Mouse (Mus musculus): ENCODE measurements around the gene Lap3.
A peak's percentile ranks its signal among the peaks of the same experiment; 100 is the strongest.

Lap3 gene

DNA sequence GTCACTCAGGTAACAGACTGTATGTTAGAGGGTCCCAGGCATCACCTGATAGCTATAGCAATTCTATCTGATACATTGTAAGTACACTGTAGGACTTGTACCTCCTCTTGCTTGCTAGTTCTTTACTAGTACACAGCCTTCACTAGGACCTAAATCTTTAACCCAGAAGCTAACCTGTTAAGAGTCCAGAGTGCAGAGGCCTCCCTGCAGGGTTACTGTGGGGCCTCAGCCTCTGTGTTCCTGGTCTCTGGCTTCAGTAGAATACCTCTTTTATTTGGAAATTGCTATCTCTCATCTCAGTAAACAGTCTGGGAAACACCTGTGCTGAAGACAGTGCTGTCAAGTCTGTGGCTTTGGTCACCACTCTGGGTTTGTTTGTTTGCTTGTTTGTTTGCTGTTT is 2.9 kb downstream of the Lap3 start:
- no peak for DNase-seq (ENCODE audit: low read depth, low spot score)

GRCm38 (mm10) chr5:45496479-45496878 is 3.3 kb downstream of the Lap3 start:
- no peak for DNase-seq (ENCODE audit: low read depth, low spot score)

GRCm38 (mm10) chr5:45496930-45497550 is 3.9 kb downstream of the Lap3 start:
- DNase-seq (ENCODE audit: low read depth, low spot score), result no peak

- no peak for DNase-seq (ENCODE audit: low read depth, low spot score)
Measured at GRCm38 (mm10) chr5:45497564-45497963, 4.4 kb downstream of the Lap3 start.

- no peak for DNase-seq (ENCODE audit: low read depth, low spot score)
Measured at GRCm38 (mm10) chr5:45510071-45510470, 16.9 kb downstream of the Lap3 start.

DNA sequence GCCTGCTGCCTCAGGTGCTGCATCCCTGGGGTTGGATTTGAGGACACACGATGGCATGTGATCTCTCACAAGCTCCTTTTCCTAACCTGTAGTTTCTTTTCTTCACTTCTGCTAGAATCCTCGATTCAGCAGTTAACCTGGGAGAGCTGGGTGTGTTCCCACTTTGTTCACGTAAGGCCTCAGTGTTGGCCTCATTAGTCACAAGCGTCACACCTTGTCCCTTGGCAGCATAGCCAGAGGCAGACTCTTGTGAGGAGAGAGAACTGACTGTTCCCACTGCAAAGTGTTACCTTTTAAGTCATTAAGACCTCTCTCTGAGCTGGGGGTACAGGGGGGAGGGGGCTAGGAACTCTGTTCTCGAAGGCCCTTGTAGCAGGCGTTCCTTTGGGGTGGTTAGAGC is 19.7 kb downstream of the Lap3 start:
- no peak for DNase-seq (ENCODE audit: low read depth, low spot score)

DNA sequence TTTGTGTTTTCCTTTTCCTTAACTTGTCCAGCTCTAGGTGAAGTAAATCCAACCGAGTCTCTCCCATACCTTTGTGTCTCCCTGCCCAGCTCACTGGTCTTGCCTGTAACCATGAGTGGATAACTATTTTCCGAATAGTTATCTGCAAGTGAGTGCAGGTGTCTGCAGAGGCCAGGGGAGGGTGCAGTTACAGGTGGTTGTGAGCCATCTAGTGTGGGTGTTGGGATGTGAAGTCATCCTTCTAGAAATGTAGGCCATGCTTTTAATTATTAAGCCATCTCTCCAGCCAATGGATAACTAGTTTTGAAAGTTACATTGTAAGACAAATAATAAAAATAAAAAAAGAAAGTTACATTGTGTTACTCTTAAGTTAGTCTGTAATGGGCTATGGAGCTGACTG is 20.3 kb downstream of the Lap3 start:
- no peak for DNase-seq (ENCODE audit: low read depth, low spot score)

- DNase-seq (ENCODE audit: low read depth, low spot score), result no peak
Measured at GRCm38 (mm10) chr5:45514599-45514998, 21.4 kb downstream of the Lap3 start.

GRCm38 (mm10) chr5:45515151-45515743 is 22.1 kb downstream of the Lap3 start:
- DNase-seq (ENCODE audit: low read depth, low spot score), result no peak

DNA sequence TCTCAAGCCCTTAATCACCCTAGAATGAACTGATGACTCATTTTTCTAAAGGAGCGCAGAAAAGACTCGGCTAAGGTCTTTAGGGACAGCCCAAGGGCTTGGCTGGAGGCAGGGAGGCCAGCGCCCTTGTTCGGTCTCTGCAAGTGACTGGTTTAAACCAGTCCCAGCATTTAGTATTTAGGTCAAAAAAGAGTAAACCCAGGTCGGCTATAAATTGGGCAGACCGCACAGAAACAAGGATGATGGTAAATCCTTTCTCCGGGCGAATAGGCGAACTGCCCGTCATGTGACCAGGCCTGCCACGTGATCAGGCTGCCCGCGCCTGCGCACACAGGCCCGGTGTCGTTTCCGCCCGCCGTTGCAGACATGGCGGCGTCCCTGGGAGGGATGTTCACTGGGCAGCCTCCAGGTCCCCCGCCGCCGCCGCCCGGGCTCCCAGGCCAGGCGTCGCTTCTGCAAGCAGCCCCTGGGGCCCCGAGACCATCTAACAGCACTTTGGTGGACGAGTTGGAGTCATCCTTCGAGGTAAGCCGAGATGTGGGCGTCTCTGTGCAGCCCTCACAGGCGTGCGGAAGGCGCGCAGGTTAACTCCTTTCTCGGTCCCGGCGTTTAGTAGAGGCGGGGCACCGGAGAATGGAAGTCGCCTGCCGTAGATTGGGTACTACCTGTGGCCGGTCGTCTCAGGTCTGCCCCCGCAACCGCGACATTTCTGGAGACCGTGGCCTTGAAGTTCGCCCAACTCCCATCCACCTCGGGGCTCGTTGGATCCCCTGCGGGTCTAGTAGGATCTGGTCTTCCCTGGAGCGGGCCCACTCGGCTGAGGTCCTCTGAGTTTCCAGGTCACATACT is 27.0 kb downstream of the Lap3 start, which contains the start of gene Med28:
Gene Med28, plus strand, starts transcription at position 270 of the 849 bp plus-strand sequence.
- peak; percentile 96 for DNase-seq (ENCODE audit: low read depth, low spot score)

- DNase-seq (ENCODE audit: low read depth, low spot score), result peak; percentile 37
Measured at GRCm38 (mm10) chr5:45520809-45521110, 27.6 kb downstream of the Lap3 start.

- DNase-seq (ENCODE audit: low read depth, low spot score), result no peak
Measured at GRCm38 (mm10) chr5:45521601-45522000, 28.4 kb downstream of the Lap3 start.

- no peak for DNase-seq (ENCODE audit: low read depth, low spot score)
Measured at GRCm38 (mm10) chr5:45525101-45525500, 31.9 kb downstream of the Lap3 start.

GRCm38 (mm10) chr5:45526338-45526737 is 33.2 kb downstream of the Lap3 start:
- DNase-seq (ENCODE audit: low read depth, low spot score), result no peak

- peak; percentile 17 for DNase-seq (ENCODE audit: low read depth, low spot score)
Measured at GRCm38 (mm10) chr5:45529696-45530095, 36.5 kb downstream of the Lap3 start.

- peak; percentile 71 for DNase-seq (ENCODE audit: low read depth, low spot score)
Measured at GRCm38 (mm10) chr5:45534319-45535098, 41.3 kb downstream of the Lap3 start.

DNA sequence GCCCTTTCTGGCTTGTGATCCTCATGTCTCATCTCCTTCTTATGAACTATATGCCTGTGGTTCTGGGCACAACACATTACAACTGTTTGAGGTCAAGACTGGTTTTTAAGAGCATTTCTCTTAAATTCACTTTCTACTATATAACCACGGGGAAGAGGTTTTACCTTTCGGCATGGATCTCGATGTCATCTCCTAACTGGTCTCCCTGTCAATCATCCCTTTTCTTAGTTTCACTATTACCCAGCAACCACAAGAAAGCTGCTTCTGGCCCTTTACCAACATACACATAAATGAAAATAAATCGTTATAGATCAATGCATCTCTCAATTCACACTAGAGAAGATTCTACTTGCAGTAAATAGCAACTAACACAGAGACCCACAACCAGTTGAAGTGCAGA is 42.0 kb downstream of the Lap3 start:
- peak; percentile 8 for DNase-seq (ENCODE audit: low read depth, low spot score)

DNA sequence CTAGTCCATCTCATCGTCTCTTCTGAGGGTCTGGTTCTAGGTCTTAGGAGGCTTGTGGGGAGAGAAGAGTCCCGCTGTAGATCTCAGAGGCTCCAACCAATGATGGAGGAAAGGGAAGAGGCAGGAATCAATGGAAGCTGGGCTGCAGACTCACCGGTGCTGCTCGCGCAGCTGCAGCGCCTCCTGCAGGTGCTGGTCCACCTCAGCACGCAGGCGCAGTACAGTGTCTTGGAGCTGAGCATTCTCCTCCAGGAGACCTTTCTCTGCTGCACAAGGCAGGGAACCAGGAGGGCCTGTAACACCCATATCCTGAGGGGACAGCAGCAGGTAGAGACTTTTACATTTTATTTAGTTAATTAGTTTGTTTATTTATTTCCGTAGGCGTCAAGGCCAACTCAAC is 46.3 kb downstream of the Lap3 start:
- DNase-seq (ENCODE audit: low read depth, low spot score), result peak; percentile 14

- DNase-seq (ENCODE audit: low read depth, low spot score), result no peak
Measured at GRCm38 (mm10) chr5:45543374-45543773, 50.2 kb downstream of the Lap3 start.

GRCm38 (mm10) chr5:45549586-45549985 is 56.4 kb downstream of the Lap3 start:
- DNase-seq (ENCODE audit: low read depth, low spot score), result no peak
